Mouse (Mus musculus) ovary, postnatal 10 days (tissue): ENCODE results near the gene Rab20.
"Not testable (repeated sequence)": the region's sequence is repeated elsewhere in the genome, so short reads cannot be mapped to it uniquely, and the experiment has no call there.

Experiments
- DNase-seq: peaks from one replicate; pipeline ENCODE4 v3.0.0; 2022; ENCODE audit warnings: low spot score

Rab20 gene

DNA sequence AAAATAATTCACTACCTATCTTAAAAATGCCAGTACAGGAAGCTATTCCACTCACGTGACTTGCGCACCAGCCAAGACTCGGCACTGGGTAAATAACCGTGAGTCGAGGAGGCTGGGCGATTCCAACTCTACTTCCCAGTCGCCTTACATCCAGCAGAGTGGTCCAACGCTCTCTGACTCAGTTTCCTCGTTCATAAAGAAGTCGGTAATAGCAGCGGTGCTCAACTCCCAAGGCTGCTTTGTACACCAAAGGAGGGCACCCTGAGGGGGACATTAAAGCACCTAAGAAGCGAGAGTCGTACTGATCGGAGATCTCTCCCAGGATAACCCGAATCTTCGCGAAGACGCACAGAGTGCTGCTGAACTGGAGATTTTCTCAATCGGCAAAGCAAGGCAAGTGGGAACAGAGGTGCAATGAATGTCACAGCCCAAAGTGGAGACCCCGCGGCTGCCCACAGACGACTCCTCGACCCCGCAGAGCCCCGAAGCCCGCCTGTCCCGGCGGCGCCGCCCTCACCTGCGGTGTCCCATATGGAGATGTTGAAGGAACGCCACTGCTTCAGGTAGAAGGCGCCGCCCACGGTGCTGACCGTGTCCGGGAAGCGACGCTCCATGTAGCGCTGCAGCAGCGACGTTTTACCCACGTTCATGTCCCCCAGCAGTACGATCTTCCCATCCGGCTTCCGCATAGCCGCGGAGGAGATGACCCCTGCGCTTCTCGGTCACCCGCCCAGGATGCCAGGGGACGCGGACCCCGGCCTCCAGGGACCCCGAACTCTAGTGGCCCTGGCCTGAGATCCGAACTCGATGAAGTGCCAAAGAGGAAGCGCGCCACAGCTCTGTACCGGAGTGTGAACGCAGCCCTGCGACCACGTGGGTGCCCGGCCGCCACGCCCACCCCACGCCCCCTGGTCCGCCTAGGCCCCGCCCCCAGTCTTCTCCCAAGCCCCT lies at the start of gene Rab20:
Rab20 (minus strand) TSS at position 900 of the 951 bp plus-strand sequence.
- peak; percentile 42 for DNase-seq

- DNase-seq: no peak
These were observed 44.8 kb upstream of the Rab20 start for GRCm38 (mm10) chr8:11523331-11523730.

- no peak for DNase-seq
These were observed 40.2 kb upstream of the Rab20 start for GRCm38 (mm10) chr8:11518676-11519075.

DNA sequence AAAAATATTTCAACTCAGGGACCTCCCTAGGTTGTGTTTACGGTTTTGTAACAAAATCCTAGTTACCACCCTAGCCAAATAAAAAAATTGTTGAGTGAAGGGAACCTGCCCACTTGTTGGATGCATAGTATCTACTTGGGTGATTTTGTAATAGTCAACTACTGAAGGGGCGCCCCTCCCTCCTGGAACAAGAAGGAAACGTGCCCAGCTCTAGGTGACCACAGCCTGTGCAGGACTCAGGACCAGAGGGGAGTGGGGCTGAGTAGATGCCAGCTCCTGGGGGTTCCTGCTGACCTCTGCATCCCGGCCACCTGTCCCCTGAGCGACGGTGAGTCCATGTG lies 39.5 kb upstream of the Rab20 start:
- no peak for DNase-seq

GRCm38 (mm10) chr8:11517366-11518055 lies 39.0 kb upstream of the Rab20 start:
- DNase-seq: no peak

DNA sequence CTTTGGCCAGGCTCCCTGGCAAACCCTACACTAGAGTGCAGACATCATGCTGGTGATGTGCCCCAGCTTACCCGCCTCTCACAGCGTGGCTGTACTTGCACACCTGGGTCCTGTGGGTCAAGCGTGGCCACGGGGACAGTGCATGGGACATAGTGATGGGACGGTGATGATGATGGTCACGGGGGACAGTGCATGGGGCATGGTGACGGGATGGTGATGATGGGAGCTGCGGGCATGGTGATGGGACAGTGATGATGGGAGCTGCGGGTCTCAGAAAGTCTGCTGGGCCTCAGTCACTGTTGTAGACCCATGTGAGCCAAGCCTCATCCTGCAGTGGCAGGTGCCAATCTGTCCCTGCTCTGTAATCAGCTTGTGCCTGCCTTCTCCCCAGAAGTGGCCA lies 37.8 kb upstream of the Rab20 start:
- DNase-seq: no peak

DNA sequence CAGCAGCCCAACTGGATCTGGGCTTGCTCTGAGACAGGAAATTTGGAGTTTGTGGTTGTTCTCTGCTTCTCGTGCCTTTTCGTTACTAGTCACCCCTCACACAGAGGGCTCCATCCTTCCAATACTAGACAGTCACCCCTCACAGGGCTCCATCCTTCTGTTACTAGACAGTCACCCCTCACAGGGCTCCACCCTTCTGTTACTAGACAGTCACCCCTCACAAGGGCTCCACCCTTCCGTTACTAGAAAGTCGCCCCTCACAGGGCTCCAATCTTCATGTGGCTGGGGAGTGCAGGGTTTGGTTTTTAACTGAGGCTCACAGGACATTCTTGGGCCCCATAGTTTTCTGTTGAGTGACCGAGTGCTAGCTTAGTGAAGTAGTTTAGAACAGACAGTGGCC lies 34.7 kb upstream of the Rab20 start:
- no peak for DNase-seq

GRCm38 (mm10) chr8:11512711-11513110 lies 34.2 kb upstream of the Rab20 start:
- DNase-seq: no peak

- no peak for DNase-seq
These were observed 32.5 kb upstream of the Rab20 start for GRCm38 (mm10) chr8:11510971-11511370.

DNA sequence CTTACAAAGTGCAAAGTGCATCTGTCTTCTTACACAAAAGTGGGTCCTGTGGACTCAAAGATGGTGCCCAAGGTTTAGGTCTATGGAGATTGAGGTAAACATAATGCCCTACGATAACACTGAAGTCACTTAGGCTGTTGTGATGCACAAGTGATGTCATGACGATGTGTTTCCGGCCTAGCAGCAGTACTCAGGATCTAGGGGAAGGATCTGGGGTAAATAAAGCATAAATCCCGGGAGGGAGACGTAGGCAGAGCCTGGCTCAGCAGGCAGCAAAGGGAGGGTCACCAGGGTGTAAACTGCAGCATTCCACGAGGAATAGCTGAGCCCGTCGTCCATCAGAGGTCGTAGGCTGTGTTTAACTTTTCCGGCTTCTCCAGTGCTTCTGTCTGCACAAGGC lies 30.4 kb upstream of the Rab20 start:
- no peak for DNase-seq

DNA sequence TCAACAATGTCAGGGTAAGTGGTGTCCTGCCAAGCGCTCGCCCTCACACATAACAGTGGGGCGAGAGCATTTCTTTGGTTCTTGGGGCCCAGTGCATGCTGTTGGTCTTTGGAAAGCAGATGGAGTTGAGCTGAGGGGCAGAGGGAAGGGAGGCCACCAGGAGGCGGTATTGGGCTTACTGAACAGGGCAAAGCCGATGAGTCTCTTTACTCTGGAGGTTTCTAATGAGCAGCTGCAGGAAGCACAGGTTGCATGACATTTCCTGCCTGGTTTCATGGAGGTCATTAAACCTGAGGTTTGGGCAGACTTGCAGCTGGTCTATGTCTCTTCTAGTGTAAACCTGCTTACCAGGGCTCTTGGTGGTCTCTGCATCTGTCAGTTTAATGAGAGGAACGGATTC lies 28.3 kb upstream of the Rab20 start:
- DNase-seq: no peak

DNA sequence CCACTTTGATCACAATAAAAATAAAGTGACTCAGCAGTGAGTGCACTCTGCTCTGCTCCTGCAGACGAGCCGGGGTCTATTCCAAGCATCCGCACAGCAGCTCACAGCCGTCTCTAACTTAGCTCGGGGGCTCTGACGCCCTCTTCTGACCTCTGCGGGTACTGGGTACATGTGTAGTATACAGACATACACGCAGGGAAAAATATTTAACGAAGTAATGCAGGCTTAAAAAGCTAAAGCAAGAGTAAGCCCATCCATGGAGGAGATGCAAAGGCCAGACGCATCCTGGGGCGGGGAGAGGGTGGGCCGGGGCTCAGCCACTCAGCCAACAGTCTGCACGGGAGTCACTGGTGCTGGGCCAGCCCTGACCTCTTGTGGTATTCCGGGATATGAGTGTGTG lies 27.6 kb upstream of the Rab20 start:
- DNase-seq: no peak

GRCm38 (mm10) chr8:11503476-11504232 lies 25.1 kb upstream of the Rab20 start:
- DNase-seq: no peak

DNA sequence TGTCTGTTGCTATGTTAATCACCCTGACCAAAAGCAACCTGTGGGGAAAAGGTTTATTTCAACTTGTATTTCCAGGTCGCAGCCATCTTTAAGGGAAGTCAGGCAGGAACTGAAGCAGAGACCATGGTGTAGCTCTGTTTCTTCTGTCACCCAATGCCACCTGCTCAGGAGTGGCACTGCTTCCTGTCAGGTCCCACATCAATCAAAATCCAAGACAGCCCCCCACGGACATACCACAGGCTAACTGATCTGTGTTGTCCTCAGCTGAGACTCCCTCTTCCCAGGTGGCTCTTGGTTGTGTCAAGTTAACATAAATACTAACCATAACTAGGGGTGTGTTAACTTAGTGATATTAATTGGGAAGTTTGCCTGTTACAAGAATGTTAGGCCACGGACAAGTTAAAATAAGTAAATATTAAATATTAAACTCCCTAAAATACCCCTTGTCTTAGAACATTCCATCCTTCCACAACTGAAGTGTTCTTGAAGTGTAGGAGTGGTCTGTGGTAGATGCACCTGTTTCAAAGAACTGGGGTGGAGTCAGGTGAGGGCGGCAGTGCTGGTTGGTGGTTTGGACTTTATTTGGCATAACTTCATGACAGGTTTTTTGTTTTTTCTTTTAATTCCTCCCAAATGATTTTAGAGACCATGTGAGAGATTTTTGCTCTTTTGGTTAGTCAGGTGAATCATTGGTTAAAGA lies 20.4 kb upstream of the Rab20 start:
- DNase-seq: no peak

DNA sequence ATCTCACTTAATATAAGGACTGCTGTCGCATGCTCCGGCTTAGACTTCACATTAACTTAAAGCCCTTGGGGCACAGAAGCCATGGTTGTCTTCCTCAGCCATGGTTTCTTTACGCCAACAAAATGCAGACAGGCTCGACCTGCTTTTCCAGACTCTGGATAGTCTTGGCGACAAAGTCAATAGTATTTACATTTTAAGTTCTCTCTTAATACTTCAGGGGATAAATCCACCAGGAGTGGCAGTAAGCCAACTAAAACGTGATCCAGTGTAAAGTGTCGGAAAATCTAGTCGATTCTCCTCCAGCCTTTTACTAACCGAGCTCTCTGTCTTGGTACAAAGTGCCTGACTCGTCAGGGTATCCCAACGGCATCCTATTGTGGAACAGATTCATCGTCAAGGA lies 19.8 kb upstream of the Rab20 start:
- DNase-seq: no peak

GRCm38 (mm10) chr8:11497017-11497990 lies 18.8 kb upstream of the Rab20 start, which contains the start of gene Naxd:
Naxd (plus strand) TSS chr8:11497506.
- peak; percentile 65 for DNase-seq

DNA sequence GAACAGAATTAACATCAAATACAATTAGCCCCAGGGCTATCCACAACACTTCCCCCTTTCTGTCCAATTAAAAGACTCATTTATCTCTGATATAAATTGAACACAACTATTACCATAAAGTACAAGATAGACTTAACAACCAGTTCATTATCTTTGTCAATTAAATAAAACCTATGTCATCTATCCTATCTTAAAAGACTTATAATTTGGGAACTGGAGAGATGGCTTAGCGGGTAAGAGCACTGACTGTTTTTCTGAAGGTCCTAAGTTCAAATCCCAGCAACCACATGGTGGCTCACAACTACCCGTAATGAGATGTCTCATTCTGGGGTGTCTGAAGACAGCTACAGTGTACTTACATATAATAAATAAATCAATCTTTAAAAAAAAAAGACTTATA lies 13.8 kb upstream of the Rab20 start:
- not testable (repeated sequence) for DNase-seq

GRCm38 (mm10) chr8:11487229-11487628 lies 8.7 kb upstream of the Rab20 start:
- DNase-seq: no peak

- DNase-seq: peak; percentile 57
These were observed 7.6 kb upstream of the Rab20 start for GRCm38 (mm10) chr8:11486142-11486541.

DNA sequence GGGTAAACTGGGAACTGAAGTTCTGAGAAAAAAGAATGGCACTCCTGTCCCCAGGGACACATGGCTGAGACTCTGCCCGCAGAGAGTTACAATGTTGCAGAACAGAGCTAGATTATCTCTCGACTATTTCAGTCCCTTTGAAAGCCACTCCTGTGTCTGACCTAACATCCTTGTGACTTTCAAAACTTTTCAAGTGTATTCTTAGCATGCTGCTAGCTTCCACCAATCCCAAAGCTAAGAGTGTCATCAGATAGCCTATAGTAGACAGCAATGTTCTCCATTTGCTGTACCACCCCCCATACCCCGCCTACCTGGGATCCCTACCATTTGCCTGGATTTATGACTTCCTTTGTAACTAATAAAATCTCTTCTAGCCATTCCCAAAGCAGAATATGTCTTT lies 4.0 kb upstream of the Rab20 start:
- DNase-seq: no peak

DNA sequence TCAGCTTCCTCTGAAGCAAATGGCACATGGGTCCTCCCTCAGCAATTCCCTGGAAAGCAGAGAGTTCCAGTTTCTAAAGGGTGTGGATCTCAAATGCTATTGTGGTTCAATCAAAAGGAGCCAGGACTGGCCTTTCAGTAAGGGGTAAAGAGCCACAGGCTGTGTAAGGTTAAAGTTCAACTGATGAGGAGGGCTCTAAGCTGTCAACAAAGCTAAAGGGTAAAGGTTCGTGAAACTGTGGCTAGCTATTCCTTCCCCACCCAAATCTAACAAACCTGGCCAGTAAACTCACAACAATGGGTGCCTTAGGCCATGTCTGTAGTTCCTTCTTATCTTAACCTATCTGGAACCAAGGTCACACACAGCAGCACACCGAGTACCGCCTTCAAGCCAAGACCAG lies 3.4 kb upstream of the Rab20 start:
- no peak for DNase-seq
